Mouse (Mus musculus) embryonic fibroblast, embryonic 13.5 days (primary cell): ENCODE measurements around the gene Slamf9. TPM values are rescaled to one million over a fixed set of nuclear protein-coding genes. Genes with fewer than 3 reads are reported as not detected.

Experiments
- H3K27ac ChIP-seq: 2 replicates; pipeline ENCODE4 v1.5.1; 2012; ENCODE audit warnings: low read length, control low read depth, inconsistent platforms; ENCODE audit not compliant: insufficient read depth
- H3K4me1 ChIP-seq: 2 replicates; pipeline ENCODE4 v1.6.1; 2011; ENCODE audit warnings: low read length; ENCODE audit not compliant: control insufficient read depth, insufficient read depth
- H3K4me3 ChIP-seq: 2 replicates; pipeline ENCODE4 v1.5.1; 2011; ENCODE audit warnings: mild to moderate bottlenecking, control low read depth, low read length; ENCODE audit not compliant: insufficient read depth
- CTCF ChIP-seq: IDR thresholded peaks from 2 replicates; pipeline ENCODE4 v1.5.1; 2011; ENCODE audit warnings: mild to moderate bottlenecking, control low read depth, low read length, moderate library complexity, borderline replicate concordance; ENCODE audit not compliant: insufficient read depth
- POLR2A ChIP-seq: IDR thresholded peaks from 2 replicates; pipeline ENCODE4 v1.6.1; 2011; ENCODE audit warnings: low read depth, mild to moderate bottlenecking, control low read depth, low read length, moderate library complexity
- polyA plus RNA-seq: library from polyadenylated mRNA; stranded (reverse); fragments of >200 nt; gene quantifications from 2 replicates; pipeline ENCODE4 v1.2.4, GENCODE M21; 2011; ENCODE audit warnings: low read depth; ENCODE audit not compliant: missing spikeins, insufficient read length

The Slamf9 gene
- polyA plus RNA-seq, 1 experiment, result 2.5 TPM

DNA sequence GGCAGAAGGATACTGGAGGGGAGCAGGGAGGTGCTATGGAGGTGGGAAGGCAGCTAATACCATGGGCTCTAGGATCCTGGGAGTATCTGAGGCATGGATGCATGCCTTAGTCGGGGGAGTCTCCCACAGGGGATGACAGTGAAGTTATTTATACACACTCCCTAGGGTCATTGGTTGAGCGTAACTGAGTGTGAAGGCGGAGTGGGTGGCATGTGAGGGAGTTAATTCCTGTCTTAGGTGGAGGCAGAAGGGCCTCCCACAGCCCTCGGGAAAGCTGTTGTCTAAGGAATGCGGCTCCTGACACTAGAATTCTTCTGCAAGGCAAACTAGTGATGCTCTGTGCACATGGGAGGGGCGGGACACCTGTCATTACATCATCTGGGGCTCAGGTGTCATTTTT, 38.4 kb upstream of the Slamf9 start:
- Histone ChIP-seq H3K27ac (no peak overlapping the region), H3K4me1 (no peaks in the 10 kb centered on the region), H3K4me3 (no peak overlapping the region)
- TF ChIP-seq CTCF, result no peak
- no peak for TF ChIP-seq POLR2A

GRCm38 (mm10) chr1:172438621-172439020, 36.5 kb upstream of the Slamf9 start:
- H3K4me1 ChIP-seq, result no peaks in the 10 kb centered on the region
- TF ChIP-seq POLR2A (no peak), CTCF (no peak)
- H3K4me3 ChIP-seq, result no peak overlapping the region
- H3K27ac ChIP-seq, result no peak overlapping the region

DNA sequence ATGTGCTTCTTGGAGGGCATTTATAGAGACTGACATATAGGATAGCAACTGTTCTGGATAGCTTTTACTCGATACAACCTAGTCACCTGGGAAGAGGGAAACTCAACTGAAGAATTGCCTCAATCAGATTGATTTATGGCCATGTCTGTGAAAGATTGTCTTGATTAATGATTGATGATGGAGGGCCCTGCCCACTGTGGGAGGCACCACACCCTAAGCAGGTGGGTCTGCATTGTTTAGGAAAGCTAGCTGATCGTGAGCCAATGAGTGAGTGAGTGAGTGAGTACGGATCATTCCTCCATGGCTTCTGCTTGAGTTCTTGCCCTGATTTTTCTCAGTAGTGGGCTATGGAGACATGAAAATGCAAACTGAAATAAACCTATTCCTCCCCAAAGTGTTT, 34.6 kb upstream of the Slamf9 start:
- no peak for TF ChIP-seq CTCF
- TF ChIP-seq POLR2A, result no peak
- no peak overlapping the region for H3K27ac ChIP-seq
- H3K4me3 ChIP-seq, result no peak overlapping the region
- H3K4me1 ChIP-seq, result no peaks in the 10 kb centered on the region

- Histone ChIP-seq H3K4me1 (no peaks in the 10 kb centered on the region), H3K4me3 (no peak overlapping the region), H3K27ac (no peak overlapping the region)
- no peak for TF ChIP-seq CTCF
- no peak for TF ChIP-seq POLR2A
These were observed 33.2 kb upstream of the Slamf9 start for GRCm38 (mm10) chr1:172441935-172442445.

DNA sequence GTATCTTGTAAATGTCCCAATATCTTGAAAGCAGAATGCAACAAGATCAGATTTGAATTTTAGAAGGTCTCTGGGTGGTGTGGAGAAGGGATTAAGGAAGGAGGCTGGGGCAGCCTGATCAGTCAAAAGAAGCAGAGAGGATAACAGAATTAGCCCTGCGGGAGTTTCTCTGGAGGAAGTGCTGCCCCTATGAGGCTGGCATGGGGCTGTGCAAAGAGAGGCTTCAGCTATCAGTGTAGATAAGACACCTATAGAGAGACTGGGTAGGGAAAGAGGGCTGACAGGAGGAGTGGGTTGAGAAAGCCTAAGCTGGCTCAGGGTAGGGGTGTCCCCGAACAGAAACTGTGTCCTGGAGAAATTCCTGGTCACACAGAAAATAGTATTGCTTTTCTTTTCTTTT, 24.9 kb upstream of the Slamf9 start:
- Histone ChIP-seq H3K4me3 (no peak overlapping the region), H3K4me1 (no peaks in the 10 kb centered on the region), H3K27ac (no peak overlapping the region)
- no peak for TF ChIP-seq POLR2A
- no peak for TF ChIP-seq CTCF

- H3K4me3 ChIP-seq, result no peak overlapping the region
- H3K27ac ChIP-seq, result no peak overlapping the region
- no peaks in the 10 kb centered on the region for H3K4me1 ChIP-seq
- no peak for TF ChIP-seq POLR2A
- no peak for TF ChIP-seq CTCF
These were observed 24.2 kb upstream of the Slamf9 start for GRCm38 (mm10) chr1:172450848-172451470.

- TF ChIP-seq POLR2A, result no peak
- H3K4me1 ChIP-seq, result no peaks in the 10 kb centered on the region
- H3K4me3 ChIP-seq, result no peak overlapping the region
- no peak overlapping the region for H3K27ac ChIP-seq
These were observed 22.2 kb upstream of the Slamf9 start for GRCm38 (mm10) chr1:172452911-172453310.

DNA sequence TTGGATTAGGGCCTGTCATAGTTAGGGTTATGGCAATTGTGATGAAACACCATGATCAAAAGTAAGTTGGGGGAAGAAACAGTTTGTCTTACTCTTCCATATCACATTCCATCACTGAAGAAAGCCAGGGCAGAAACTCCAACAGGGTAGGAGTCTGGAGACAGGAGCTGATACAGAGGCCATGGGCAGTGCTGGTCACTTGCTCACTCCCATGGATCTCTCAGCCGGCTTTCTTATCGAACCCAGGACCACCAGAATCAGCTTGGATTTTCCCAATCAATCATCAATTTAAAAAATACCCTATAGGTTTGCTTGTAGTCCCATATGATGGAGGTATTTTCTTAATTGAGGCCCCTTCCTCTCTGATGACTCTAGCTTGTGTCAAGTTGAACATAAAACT, 21.3 kb upstream of the Slamf9 start:
- TF ChIP-seq POLR2A, result no peak
- TF ChIP-seq CTCF, result no peak
- H3K4me1 ChIP-seq, result no peaks in the 10 kb centered on the region; the same call in 1 of the 2 replicates
- H3K4me3 ChIP-seq, result no peak overlapping the region

GRCm38 (mm10) chr1:172455416-172455815, 19.7 kb upstream of the Slamf9 start:
- H3K4me3 ChIP-seq, result no peak overlapping the region
- TF ChIP-seq POLR2A, result no peak
- no peak for TF ChIP-seq CTCF
- H3K4me1 ChIP-seq, result no peaks in the 10 kb centered on the region; the same call in 1 of the 2 replicates
- H3K27ac ChIP-seq, result no peak overlapping the region

More for the DNA sequence above, 21.3 kb upstream of the Slamf9 start:
- H3K27ac ChIP-seq, result no peak overlapping the region

GRCm38 (mm10) chr1:172456001-172456677, 19.0 kb upstream of the Slamf9 start:
- TF ChIP-seq CTCF (no peak), POLR2A (no peak)
- Histone ChIP-seq H3K4me1 (no peaks in the 10 kb centered on the region; the same call in 1 of the 2 replicates), H3K27ac (no peak overlapping the region), H3K4me3 (no peak overlapping the region)
